ENCODE assay signal across 8 mouse cellular contexts in genomic region chr5:30550334-30551021, GRCm38 (mm10). TPM values are rescaled to one million over a fixed set of nuclear protein-coding genes. Genes with fewer than 3 reads are reported as not detected.
DNase-seq lines count a peak whose midpoint lies in the region; ATAC-seq lines count a peak whose summit lies in the region.

No protein-coding gene starts in this region.

- no peak overlapping the region for H3K4me3 ChIP-seq in heart, embryonic 15.5 days
- H3K4me3 ChIP-seq in embryonic facial prominence, embryonic 12.5 days = no peak overlapping the region

- no peak overlapping the region for H3K9ac ChIP-seq in heart, embryonic 15.5 days
- H3K9ac ChIP-seq in embryonic facial prominence, embryonic 12.5 days = no peak overlapping the region

- no peaks in the 10 kb centered on the region for H3K9me3 ChIP-seq in heart, embryonic 15.5 days (replicated peaks)
- no peaks in the 10 kb centered on the region for H3K9me3 ChIP-seq in embryonic facial prominence, embryonic 12.5 days

- 64% methylated on average over 9 of the region's 9 CpGs for WGBS in heart, embryonic 15.5 days
- WGBS in embryonic facial prominence, embryonic 12.5 days = 57% methylated on average over 9 of the region's 9 CpGs

- H3K4me1 ChIP-seq in heart, embryonic 15.5 days (replicated peaks) = peaks cover 21% of the 10 kb centered on the region
- peaks cover 3% of the 10 kb centered on the region; the same call in 1 of the 2 replicates for H3K4me1 ChIP-seq in embryonic facial prominence, embryonic 12.5 days

- no peak for DNase-seq in heart, adult 11 months
- DNase-seq in ovary, postnatal 36 days (ENCODE audit: low spot score) = peak; percentile 46
- DNase-seq in ovary, adult 18-20 months (ENCODE audit: low spot score) = no peak
- DNase-seq in lung, postnatal 4 days = peak; percentile 54 to 76
- no peak for DNase-seq in thymus, postnatal 0 days (ENCODE audit: low spot score)
- no peak for DNase-seq in frontal cortex, postnatal 25 days (ENCODE audit: low spot score in 2 of 2)

- no peaks in the 10 kb centered on the region for H3K36me3 ChIP-seq in heart, embryonic 15.5 days
- no peaks in the 10 kb centered on the region for H3K36me3 ChIP-seq in embryonic facial prominence, embryonic 12.5 days

- peak; percentile 59; the same call in 1 of the 2 replicates for ATAC-seq in heart, embryonic 15.5 days (replicated peaks; ENCODE audit: insufficient number of reproducible peaks, insufficient read depth, low FRiP score, low read depth)
- ATAC-seq in embryonic facial prominence, embryonic 12.5 days (ENCODE audit: insufficient number of reproducible peaks, insufficient read depth, low FRiP score, low TSS enrichment) = 0 out of 2 replicates have a peak, but pooled peaks have one; percentile 64

- no peak overlapping the region for H3K4me2 ChIP-seq in heart, embryonic 15.5 days
- H3K4me2 ChIP-seq in embryonic facial prominence, embryonic 12.5 days (replicated peaks) = no peak overlapping the region

- no peaks in the 10 kb centered on the region for H3K27me3 ChIP-seq in heart, embryonic 15.5 days
- no peaks in the 10 kb centered on the region for H3K27me3 ChIP-seq in embryonic facial prominence, embryonic 12.5 days

- H3K27ac ChIP-seq in heart, embryonic 15.5 days = no peak overlapping the region
- H3K27ac ChIP-seq in embryonic facial prominence, embryonic 12.5 days = no peak overlapping the region

RNA-seq across cellular contexts. Expression of gene Cib4, which starts 4.8 kb away (rescaled TPM):
- polyA plus RNA-seq in heart, embryonic 15.5 days (2015; fragmentation: Nextera tagmentation; extraction: Ambion mirVana) = not detected in 2 replicates
- not detected in 2 replicates for polyA plus RNA-seq in embryonic facial prominence, embryonic 12.5 days (2016; fragmentation: Nextera tagmentation; extraction: Ambion mirVana)
- polyA plus RNA-seq in thymus, postnatal 0 days (2015; fragmentation: Nextera tagmentation; extraction: Ambion mirVana) = not detected in 2 replicates

RNA-seq across cellular contexts. Expression of gene Kcnk3, which starts 37.5 kb away (rescaled TPM):
- 16.5 and 27.5 TPM in 2 replicates for polyA plus RNA-seq in heart, embryonic 15.5 days (2015; fragmentation: Nextera tagmentation; extraction: Ambion mirVana)
- 0.87 and 1.1 TPM in 2 replicates for polyA plus RNA-seq in embryonic facial prominence, embryonic 12.5 days (2016; fragmentation: Nextera tagmentation; extraction: Ambion mirVana)
- 0.37 and 0.39 TPM in 2 replicates for polyA plus RNA-seq in thymus, postnatal 0 days (2015; fragmentation: Nextera tagmentation; extraction: Ambion mirVana)

Comparison
In these comparisons a context has a peak if more than half of its experiments do, and no peak if none do; other contexts are left out.
1. DNase-seq: peak in ovary, postnatal 36 days (single experiment) and lung, postnatal 4 days (2 of 2); none in heart, adult 11 months (single experiment), ovary, adult 18-20 months (single experiment), thymus, postnatal 0 days (single experiment) and frontal cortex, postnatal 25 days (0 of 2).